Mouse (Mus musculus): ENCODE measurements around the gene Tm6sf1. TPM values are rescaled to one million over a fixed set of nuclear protein-coding genes. Genes with fewer than 3 reads are reported as not detected.

Tm6sf1 gene
- polyA plus RNA-seq, 1 experiment from 2014 or later: 13.4 TPM

- no peaks in the 10 kb centered on the region for H3K27me3 ChIP-seq (ENCODE audit: control insufficient read depth, insufficient read depth, low read length)
- no peak overlapping the region for H3K27ac ChIP-seq (ENCODE audit: low read depth, low read length)
- ATAC-seq (ENCODE audit: low FRiP score): no peak
- no peak overlapping the region for H3K9ac ChIP-seq (ENCODE audit: low read length)
- no peaks in the 10 kb centered on the region for H3K9me3 ChIP-seq (ENCODE audit: control insufficient read depth, low read length)
- no peak overlapping the region for H3K4me3 ChIP-seq (ENCODE audit: low read depth, low read length)
- DNase-seq (ENCODE audit: low spot score, missing footprints): no peak
- 91% methylated on average over 9 of the region's 9 CpGs for WGBS
- no peak overlapping the region for H3K4me2 ChIP-seq
- no peaks in the 10 kb centered on the region for H3K36me3 ChIP-seq (ENCODE audit: control insufficient read depth, insufficient read depth, low read length)
- no peaks in the 10 kb centered on the region for H3K4me1 ChIP-seq (ENCODE audit: control insufficient read depth, insufficient read depth, low read length)
These were observed 8.6 kb downstream of the Tm6sf1 start for GRCm38 (mm10) chr7:81867231-81867930.

DNA sequence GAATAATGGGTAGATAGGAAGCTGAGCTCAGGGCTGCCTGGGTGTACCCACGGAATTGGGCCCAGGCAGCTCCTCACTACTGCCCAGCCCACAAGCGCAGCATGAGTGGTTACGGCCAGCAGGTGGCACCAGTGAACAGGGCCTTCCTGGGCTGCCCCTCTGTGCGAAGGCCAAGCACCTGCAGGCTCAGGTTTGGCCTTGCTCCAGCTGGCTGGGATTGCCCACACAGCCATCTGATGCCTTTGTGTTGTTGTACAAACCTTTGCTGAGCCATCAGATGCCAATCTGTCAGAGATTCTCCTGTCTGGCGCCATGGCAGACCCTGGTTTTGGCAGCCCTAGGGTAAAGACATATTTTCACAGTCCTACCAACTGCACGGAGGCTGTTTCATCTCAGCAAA is 9.4 kb downstream of the Tm6sf1 start:
- ATAC-seq (ENCODE audit: low FRiP score) (peak; percentile 75; the same call in 1 of the 2 replicates), DNase-seq (ENCODE audit: low spot score, missing footprints) (peak; percentile 97)
- no peaks in the 10 kb centered on the region for H3K36me3 ChIP-seq (ENCODE audit: control insufficient read depth, insufficient read depth, low read length)
- WGBS: 28% methylated on average over 6 of the region's 6 CpGs
- H3K9ac ChIP-seq (ENCODE audit: low read length): no peak overlapping the region
- H3K4me1 ChIP-seq (ENCODE audit: control insufficient read depth, insufficient read depth, low read length): no peaks in the 10 kb centered on the region
- no peak overlapping the region for H3K4me3 ChIP-seq (ENCODE audit: low read depth, low read length)
- no peaks in the 10 kb centered on the region for H3K9me3 ChIP-seq (ENCODE audit: control insufficient read depth, low read length)
- no peak overlapping the region for H3K27ac ChIP-seq (ENCODE audit: low read depth, low read length)
- H3K4me2 ChIP-seq: no peak overlapping the region
- H3K27me3 ChIP-seq (ENCODE audit: control insufficient read depth, insufficient read depth, low read length): no peaks in the 10 kb centered on the region

GRCm38 (mm10) chr7:81872493-81873013 is 13.8 kb downstream of the Tm6sf1 start:
- H3K4me2 ChIP-seq: no peak overlapping the region
- H3K9ac ChIP-seq (ENCODE audit: low read length): no peak overlapping the region
- H3K27ac ChIP-seq (ENCODE audit: low read depth, low read length): no peak overlapping the region
- no peaks in the 10 kb centered on the region for H3K4me1 ChIP-seq (ENCODE audit: control insufficient read depth, insufficient read depth, low read length)
- no peaks in the 10 kb centered on the region for H3K9me3 ChIP-seq (ENCODE audit: control insufficient read depth, low read length)
- 76% methylated on average over 13 of the region's 13 CpGs for WGBS
- DNase-seq (ENCODE audit: low spot score, missing footprints) (no peak), ATAC-seq (ENCODE audit: low FRiP score) (0 out of 2 replicates have a peak, but pooled peaks have one; percentile 19)
- no peaks in the 10 kb centered on the region for H3K36me3 ChIP-seq (ENCODE audit: control insufficient read depth, insufficient read depth, low read length)
- no peak overlapping the region for H3K4me3 ChIP-seq (ENCODE audit: low read depth, low read length)
- no peaks in the 10 kb centered on the region for H3K27me3 ChIP-seq (ENCODE audit: control insufficient read depth, insufficient read depth, low read length)

DNA sequence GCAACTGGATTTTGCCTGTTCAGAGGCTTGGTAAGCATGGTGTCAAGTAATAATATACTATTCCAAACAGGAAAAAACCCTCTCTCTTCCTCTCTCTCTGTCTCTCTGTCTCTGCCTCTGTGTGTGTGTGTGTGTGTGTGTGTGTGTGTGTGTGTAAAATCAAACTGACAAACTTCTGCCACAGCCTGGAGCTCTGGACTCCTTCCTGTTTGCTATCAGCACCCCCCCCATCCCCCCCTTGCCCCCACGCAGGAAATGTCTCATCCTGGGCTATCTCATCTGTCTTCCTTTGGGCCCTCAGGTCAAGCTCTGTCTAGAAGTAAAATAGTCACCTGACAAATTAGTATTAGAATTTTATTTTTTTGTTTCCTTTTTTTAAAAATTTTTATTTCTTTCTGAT is 15.0 kb downstream of the Tm6sf1 start:
- Histone ChIP-seq H3K9me3 (ENCODE audit: control insufficient read depth, low read length) (no peaks in the 10 kb centered on the region), H3K9ac (ENCODE audit: low read length) (no peak overlapping the region), H3K27ac (ENCODE audit: low read depth, low read length) (no peak overlapping the region), H3K4me3 (ENCODE audit: low read depth, low read length) (no peak overlapping the region), H3K27me3 (ENCODE audit: control insufficient read depth, insufficient read depth, low read length) (no peaks in the 10 kb centered on the region), H3K4me1 (ENCODE audit: control insufficient read depth, insufficient read depth, low read length) (no peaks in the 10 kb centered on the region), H3K36me3 (ENCODE audit: control insufficient read depth, insufficient read depth, low read length) (no peaks in the 10 kb centered on the region), H3K4me2 (no peak overlapping the region)
- no peak for DNase-seq (ENCODE audit: low spot score, missing footprints)
- ATAC-seq (ENCODE audit: low FRiP score): no peak
- 52% methylated on average over 1 of the region's 1 CpGs for WGBS

- ATAC-seq (ENCODE audit: low FRiP score) (no peak), DNase-seq (ENCODE audit: low spot score, missing footprints) (no peak)
- no peak overlapping the region for H3K4me3 ChIP-seq (ENCODE audit: low read depth, low read length)
- H3K27me3 ChIP-seq (ENCODE audit: control insufficient read depth, insufficient read depth, low read length): no peaks in the 10 kb centered on the region
- H3K4me2 ChIP-seq: no peak overlapping the region
- H3K4me1 ChIP-seq (ENCODE audit: control insufficient read depth, insufficient read depth, low read length): no peaks in the 10 kb centered on the region
- H3K27ac ChIP-seq (ENCODE audit: low read depth, low read length): no peak overlapping the region
- no peak overlapping the region for H3K9ac ChIP-seq (ENCODE audit: low read length)
- 88% methylated on average over 6 of the region's 6 CpGs for WGBS
- H3K36me3 ChIP-seq (ENCODE audit: control insufficient read depth, insufficient read depth, low read length): no peaks in the 10 kb centered on the region
- H3K9me3 ChIP-seq (ENCODE audit: control insufficient read depth, low read length): no peaks in the 10 kb centered on the region
These were observed 15.8 kb downstream of the Tm6sf1 start for GRCm38 (mm10) chr7:81874636-81875035.

DNA sequence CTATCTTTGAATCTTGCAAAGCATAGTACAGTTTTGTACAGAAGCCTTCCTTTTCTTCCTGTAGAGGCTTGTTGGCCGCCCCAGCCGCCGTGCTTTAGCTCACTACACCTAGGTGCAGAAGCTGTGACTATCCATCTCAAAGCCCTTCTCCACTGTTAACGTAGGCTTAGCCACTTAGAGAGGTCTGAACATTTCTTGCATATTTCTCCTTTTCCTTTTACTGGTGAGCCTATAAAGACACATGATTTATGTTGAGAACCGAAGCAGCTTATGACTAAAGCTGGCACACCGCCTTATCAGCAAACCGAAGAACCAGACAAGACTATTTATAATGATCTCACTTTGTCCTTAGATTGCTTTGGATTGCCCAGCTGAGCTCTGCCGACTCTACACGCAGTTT is 16.6 kb downstream of the Tm6sf1 start:
- DNase-seq (ENCODE audit: low spot score, missing footprints) (no peak), ATAC-seq (ENCODE audit: low FRiP score) (no peak)
- Histone ChIP-seq H3K27ac (ENCODE audit: low read depth, low read length) (no peak overlapping the region), H3K36me3 (ENCODE audit: control insufficient read depth, insufficient read depth, low read length) (no peaks in the 10 kb centered on the region), H3K9me3 (ENCODE audit: control insufficient read depth, low read length) (no peaks in the 10 kb centered on the region), H3K4me3 (ENCODE audit: low read depth, low read length) (no peak overlapping the region), H3K9ac (ENCODE audit: low read length) (no peak overlapping the region), H3K4me2 (no peak overlapping the region), H3K4me1 (ENCODE audit: control insufficient read depth, insufficient read depth, low read length) (no peaks in the 10 kb centered on the region), H3K27me3 (ENCODE audit: control insufficient read depth, insufficient read depth, low read length) (no peaks in the 10 kb centered on the region)
- 94% methylated on average over 9 of the region's 9 CpGs for WGBS

GRCm38 (mm10) chr7:81880286-81880685 is 21.5 kb downstream of the Tm6sf1 start:
- 86% methylated on average over 5 of the region's 5 CpGs for WGBS
- Histone ChIP-seq H3K36me3 (ENCODE audit: control insufficient read depth, insufficient read depth, low read length) (0 out of 2 replicates have a peak, but pooled peaks cover 2% of the 10 kb centered on the region), H3K9me3 (ENCODE audit: control insufficient read depth, low read length) (no peaks in the 10 kb centered on the region), H3K4me1 (ENCODE audit: control insufficient read depth, insufficient read depth, low read length) (no peaks in the 10 kb centered on the region), H3K4me2 (no peak overlapping the region), H3K4me3 (ENCODE audit: low read depth, low read length) (no peak overlapping the region), H3K27me3 (ENCODE audit: control insufficient read depth, insufficient read depth, low read length) (no peaks in the 10 kb centered on the region), H3K9ac (ENCODE audit: low read length) (no peak overlapping the region), H3K27ac (ENCODE audit: low read depth, low read length) (no peak overlapping the region)
- DNase-seq (ENCODE audit: low spot score, missing footprints): no peak
- ATAC-seq (ENCODE audit: low FRiP score): no peak

DNA sequence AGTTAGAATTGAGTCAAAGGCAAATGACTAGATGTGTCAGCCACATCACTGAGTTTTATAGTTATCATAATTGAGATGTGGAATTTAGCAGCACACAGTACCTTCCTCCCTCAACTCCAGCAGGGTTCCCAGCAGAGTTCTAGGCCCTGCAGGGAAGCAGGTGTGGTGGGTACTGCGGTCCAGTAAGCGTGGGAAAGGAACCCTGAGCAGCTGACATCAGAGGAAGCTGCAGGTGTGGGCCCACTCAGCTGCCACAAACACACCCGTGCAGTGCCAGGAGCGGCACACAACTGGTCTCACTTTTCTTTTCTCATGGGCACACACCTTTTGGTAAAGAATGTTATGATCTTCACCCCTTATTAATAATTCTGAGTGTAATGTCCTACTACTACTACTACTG is 22.0 kb downstream of the Tm6sf1 start:
- Histone ChIP-seq H3K36me3 (ENCODE audit: control insufficient read depth, insufficient read depth, low read length) (0 out of 2 replicates have a peak, but pooled peaks cover 2% of the 10 kb centered on the region), H3K4me3 (ENCODE audit: low read depth, low read length) (no peak overlapping the region), H3K27ac (ENCODE audit: low read depth, low read length) (no peak overlapping the region), H3K4me2 (no peak overlapping the region), H3K9me3 (ENCODE audit: control insufficient read depth, low read length) (no peaks in the 10 kb centered on the region), H3K9ac (ENCODE audit: low read length) (no peak overlapping the region), H3K4me1 (ENCODE audit: control insufficient read depth, insufficient read depth, low read length) (no peaks in the 10 kb centered on the region), H3K27me3 (ENCODE audit: control insufficient read depth, insufficient read depth, low read length) (no peaks in the 10 kb centered on the region)
- DNase-seq (ENCODE audit: low spot score, missing footprints) (no peak), ATAC-seq (ENCODE audit: low FRiP score) (no peak)
- WGBS: 91% methylated on average over 4 of the region's 4 CpGs

DNA sequence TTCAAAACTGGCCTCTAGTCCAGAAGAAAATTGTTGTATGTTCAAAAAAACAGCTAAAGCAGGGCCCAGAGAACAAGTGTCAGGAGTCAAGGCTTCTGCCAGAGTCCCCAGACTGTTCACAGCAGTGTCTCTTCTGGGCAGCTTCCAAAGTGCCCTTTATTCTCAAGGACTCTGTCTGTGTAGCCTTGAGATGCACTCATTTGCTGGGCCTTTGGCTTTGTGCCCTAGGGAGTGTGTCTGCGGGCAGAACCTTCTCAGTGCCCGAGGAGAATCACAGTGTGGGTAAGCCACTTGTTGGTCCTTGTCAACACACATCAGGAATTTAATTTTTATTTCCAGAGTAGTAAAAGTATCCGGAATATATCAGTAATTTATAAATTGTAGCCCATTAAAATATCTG is 22.8 kb downstream of the Tm6sf1 start:
- Histone ChIP-seq H3K4me2 (no peak overlapping the region), H3K27ac (ENCODE audit: low read depth, low read length) (no peak overlapping the region), H3K9me3 (ENCODE audit: control insufficient read depth, low read length) (no peaks in the 10 kb centered on the region), H3K9ac (ENCODE audit: low read length) (no peak overlapping the region), H3K36me3 (ENCODE audit: control insufficient read depth, insufficient read depth, low read length) (peaks cover 6% of the 10 kb centered on the region; the same call in 1 of the 2 replicates), H3K4me1 (ENCODE audit: control insufficient read depth, insufficient read depth, low read length) (no peaks in the 10 kb centered on the region), H3K27me3 (ENCODE audit: control insufficient read depth, insufficient read depth, low read length) (no peaks in the 10 kb centered on the region), H3K4me3 (ENCODE audit: low read depth, low read length) (no peak overlapping the region)
- ATAC-seq (ENCODE audit: low FRiP score) (no peak), DNase-seq (ENCODE audit: low spot score, missing footprints) (peak; percentile 33)
- WGBS: 89% methylated on average over 3 of the region's 3 CpGs

Measured in midbrain, embryonic 11.5 days (tissue).